ENCODE assay signal across 8 mouse cellular contexts in the genomic region with DNA sequence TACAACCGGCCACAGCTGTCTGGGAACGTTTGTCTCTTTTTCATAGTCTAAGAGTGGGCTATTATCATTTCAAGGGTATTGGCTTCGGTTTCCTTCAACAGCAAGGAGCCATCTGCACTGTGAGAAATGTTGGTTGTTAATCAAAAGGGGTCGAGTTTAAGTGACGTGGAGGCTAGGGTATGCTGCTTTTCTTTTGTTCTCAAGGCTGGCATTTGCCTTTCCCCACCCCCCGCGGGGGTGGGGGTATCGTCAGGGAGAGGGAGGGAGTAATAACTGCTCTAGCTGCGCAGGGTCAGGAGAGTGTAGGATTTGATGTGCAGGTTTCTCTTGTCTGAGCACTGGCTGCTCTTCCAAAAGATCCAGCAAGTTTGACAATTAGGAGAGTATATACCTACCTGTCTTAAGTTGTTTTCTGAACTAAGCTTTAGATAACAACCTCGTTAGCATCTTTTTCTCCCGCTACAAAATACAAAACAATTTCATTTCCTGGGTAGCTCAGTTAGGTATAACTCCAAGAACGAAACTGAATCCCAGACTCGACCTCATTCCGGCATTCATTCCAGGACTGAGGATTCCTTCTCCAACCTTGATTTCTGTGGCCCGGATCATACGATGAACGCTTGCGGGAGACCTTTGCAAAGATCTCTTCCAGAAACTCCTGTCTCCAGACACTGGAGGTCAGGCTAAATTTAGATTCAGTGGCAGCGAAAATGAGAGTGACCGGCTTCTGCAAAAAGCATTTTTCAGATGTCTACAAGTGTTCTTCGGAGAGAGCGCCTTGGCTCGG. TPM values are rescaled to one million over a fixed set of nuclear protein-coding genes. Genes with fewer than 3 reads are reported as not detected.
DNase-seq lines count a peak whose midpoint lies in the region; ATAC-seq and TF ChIP-seq lines count a peak whose summit lies in the region.

No protein-coding gene starts in this region.

- no peak for TF ChIP-seq EP300 in stomach, postnatal 0 days (optimal IDR thresholded peaks at IDR 0.05)

- peaks cover 22% of the 10 kb centered on the region for H3K4me1 ChIP-seq in G1E (ENCODE audit: insufficient read depth, low read depth, low read length)
- peaks cover 7% of the 10 kb centered on the region for H3K4me1 ChIP-seq in forebrain, embryonic 16.5 days (replicated peaks; ENCODE audit: control insufficient read depth, insufficient read depth, low read length)
- H3K4me1 ChIP-seq in stomach, postnatal 0 days (replicated peaks; ENCODE audit: control insufficient read depth, insufficient read depth), result no peaks in the 10 kb centered on the region

- intact Hi-C loops in gastrocnemius, adult 2 months (cut with DNase I), result no loop called here
- intact Hi-C loops in gastrocnemius, postnatal 36 days (cut with DNase I), result no loop called here

- H3K36me3 ChIP-seq in G1E (replicated peaks), result no peaks in the 10 kb centered on the region
- H3K36me3 ChIP-seq in forebrain, embryonic 16.5 days (ENCODE audit: control insufficient read depth, insufficient read depth), result no peaks in the 10 kb centered on the region
- no peaks in the 10 kb centered on the region for H3K36me3 ChIP-seq in stomach, postnatal 0 days (ENCODE audit: control insufficient read depth, insufficient read depth, low read length)

- H3K9me3 ChIP-seq in G1E (replicated peaks), result no peaks in the 10 kb centered on the region
- no peaks in the 10 kb centered on the region for H3K9me3 ChIP-seq in forebrain, embryonic 16.5 days (ENCODE audit: control insufficient read depth, low read length)
- no peaks in the 10 kb centered on the region for H3K9me3 ChIP-seq in stomach, postnatal 0 days (ENCODE audit: control insufficient read depth, low read length)

- H3K4me3 ChIP-seq in gastrocnemius, adult 2 months, result peak overlapping the region; percentile 86
- peak overlapping the region; percentile 91 for H3K4me3 ChIP-seq in G1E (ENCODE audit: low read depth, low read length)
- H3K4me3 ChIP-seq in forebrain, embryonic 16.5 days (replicated peaks; ENCODE audit: low read length), result peak overlapping the region; percentile 76
- H3K4me3 ChIP-seq in stomach, postnatal 0 days (ENCODE audit: low read depth, low read length), result peak overlapping the region; percentile 78

- DNase-seq in gastrocnemius, adult 2 months, result no peak
- no peak for DNase-seq in gastrocnemius, postnatal 36 days
- peak; percentile 59 for DNase-seq in G1E (ENCODE audit: low spot score)
- DNase-seq in cerebellum, adult 8-10 months, result peak; percentile 20
- peak; percentile 41 for DNase-seq in kidney, postnatal 10 days
- peak; percentile 91 for DNase-seq in mesoderm, embryonic 11.5 days (ENCODE audit: low read depth, low spot score)
- peak; percentile 53 for DNase-seq in stomach, postnatal 0 days (ENCODE audit: low spot score)

- peak overlapping the region; percentile 91 for H3K27ac ChIP-seq in gastrocnemius, adult 2 months
- peak overlapping the region; percentile 89 for H3K27ac ChIP-seq in forebrain, embryonic 16.5 days (ENCODE audit: low read length)
- H3K27ac ChIP-seq in stomach, postnatal 0 days (replicated peaks), result peak overlapping the region; percentile 77

- no peak for ATAC-seq in G1E (ENCODE audit: extremely low read depth, insufficient number of reproducible peaks, low FRiP score, poor library complexity, severe bottlenecking)
- peak; percentile 59 for ATAC-seq in forebrain, embryonic 16.5 days
- no peak for ATAC-seq in stomach, postnatal 0 days (ENCODE audit: low FRiP score, low TSS enrichment)

- under 1% methylated on average over 23 of the region's 23 CpGs for WGBS in forebrain, embryonic 16.5 days
- under 1% methylated on average over 23 of the region's 23 CpGs for WGBS in stomach, postnatal 0 days

- H3K27me3 ChIP-seq in G1E (ENCODE audit: insufficient read depth, low read length), result no peaks in the 10 kb centered on the region
- H3K27me3 ChIP-seq in forebrain, embryonic 16.5 days (replicated peaks; ENCODE audit: control insufficient read depth, insufficient read depth, low read length), result no peaks in the 10 kb centered on the region
- H3K27me3 ChIP-seq in stomach, postnatal 0 days (ENCODE audit: control insufficient read depth, insufficient read depth, low read length), result no peaks in the 10 kb centered on the region

- H3K4me2 ChIP-seq in forebrain, embryonic 16.5 days (ENCODE audit: low read length), result peak overlapping the region; percentile 68
- peak overlapping the region; percentile 53 for H3K4me2 ChIP-seq in stomach, postnatal 0 days (replicated peaks; ENCODE audit: low read depth)

- peak overlapping the region; percentile 70 for H3K9ac ChIP-seq in forebrain, embryonic 16.5 days (replicated peaks; ENCODE audit: low read depth, low read length)
- H3K9ac ChIP-seq in stomach, postnatal 0 days (ENCODE audit: low read length), result peak overlapping the region; percentile 56

- TF ChIP-seq CTCF in gastrocnemius, adult 2 months (IDR thresholded peaks at IDR 0.05), result no peak
- TF ChIP-seq CTCF in G1E (IDR thresholded peaks at IDR 0.05; ENCODE audit: low read depth, low read length), result no peak
- no peak for TF ChIP-seq CTCF in stomach, postnatal 0 days (IDR thresholded peaks at IDR 0.05; ENCODE audit: low read depth)

RNA-seq across cellular contexts. Expression of gene Hsdl2, which starts 0.7 kb away (rescaled TPM):
- total RNA-seq in gastrocnemius, adult 2 months (2021), result 10 to 100 TPM; 47.5 to 75.1 TPM
- total RNA-seq in gastrocnemius, postnatal 36 days (2021), result 10 to 100 TPM; 55.1 to 61.0 TPM
- total RNA-seq in G1E (2014; fragmentation: Nextera tagmentation) (25.0 and 38.5 TPM in 2 replicates), G1E (2017) (17.9 and 18.5 TPM in 2 replicates)
- 1.9 and 2.0 TPM in 2 replicates for polyA plus RNA-seq in G1E (2012)
- polyA plus RNA-seq in forebrain, embryonic 16.5 days (2015; fragmentation: Nextera tagmentation; extraction: Ambion mirVana), result 19.5 and 23.1 TPM in 2 replicates
- 47.8 and 49.4 TPM in 2 replicates for polyA plus RNA-seq in stomach, postnatal 0 days (2015; fragmentation: Nextera tagmentation; extraction: Ambion mirVana)

RNA-seq across cellular contexts. Expression of gene Ptbp3, which starts 31.5 kb away (rescaled TPM):
- total RNA-seq in gastrocnemius, adult 2 months (2021), result 1 to 10 TPM; 6.7 to 10.0 TPM
- 10 to 100 TPM in 1 of 2 experiments, 1 to 10 TPM in 1; 9.4 to 10.1 TPM for total RNA-seq in gastrocnemius, postnatal 36 days (2021)
- total RNA-seq in G1E (2014; fragmentation: Nextera tagmentation) (569 and 608 TPM in 2 replicates), G1E (2017) (323 and 358 TPM in 2 replicates)
- polyA plus RNA-seq in G1E (2012), result 135 and 136 TPM in 2 replicates
- 15.9 and 17.1 TPM in 2 replicates for polyA plus RNA-seq in forebrain, embryonic 16.5 days (2015; fragmentation: Nextera tagmentation; extraction: Ambion mirVana)
- polyA plus RNA-seq in stomach, postnatal 0 days (2015; fragmentation: Nextera tagmentation; extraction: Ambion mirVana), result 34.3 and 34.8 TPM in 2 replicates

RNA-seq across cellular contexts. Expression of gene E130308A19Rik, which starts 45.3 kb away (rescaled TPM):
- total RNA-seq in gastrocnemius, adult 2 months (2021), result 1 to 10 TPM; 5.2 to 7.0 TPM
- 1 to 10 TPM; 3.1 to 4.5 TPM for total RNA-seq in gastrocnemius, postnatal 36 days (2021)
- total RNA-seq in G1E (2014; fragmentation: Nextera tagmentation) (30.8 and 33.8 TPM in 2 replicates), G1E (2017) (7.0 and 8.1 TPM in 2 replicates)
- polyA plus RNA-seq in G1E (2012), result 6.1 and 7.5 TPM in 2 replicates
- 24.6 and 29.8 TPM in 2 replicates for polyA plus RNA-seq in forebrain, embryonic 16.5 days (2015; fragmentation: Nextera tagmentation; extraction: Ambion mirVana)
- polyA plus RNA-seq in stomach, postnatal 0 days (2015; fragmentation: Nextera tagmentation; extraction: Ambion mirVana), result 8.3 and 10.2 TPM in 2 replicates

Comparison
In these comparisons a context has a peak if more than half of its experiments do, and no peak if none do; other contexts are left out.
1. DNase-seq: peak in G1E (single experiment), cerebellum, adult 8-10 months (single experiment), kidney, postnatal 10 days (single experiment), mesoderm, embryonic 11.5 days (single experiment) and stomach, postnatal 0 days (single experiment); none in gastrocnemius, adult 2 months (single experiment) and gastrocnemius, postnatal 36 days (0 of 2).
2. RNA of gene Ptbp3, which starts 31.5 kb away (total RNA-seq): 323 to 608 TPM in G1E; 9.4 to 10.1 TPM in gastrocnemius, postnatal 36 days and 6.7 to 10.0 TPM in gastrocnemius, adult 2 months; every median in the first group is over 10 times any median in the second.
3. Peak in every context shown above with its lines, with median percentiles within 50 percentile points of each other: H3K27ac ChIP-seq and H3K4me3 ChIP-seq.